Mouse (Mus musculus) frontal cortex, adult 2 months (tissue): ENCODE measurements around the gene Cntn2. TPM values are rescaled to one million over a fixed set of nuclear protein-coding genes. Genes with fewer than 3 reads are reported as not detected.
"Not testable (repeated sequence)": the region's sequence is repeated elsewhere in the genome, so short reads cannot be mapped to it uniquely, and the experiment has no call there.

Experiments
- DNase-seq, 2 experiments: peaks; one replicate each; pipeline ENCODE4 v3.0.0; 2022; ENCODE audit warnings: low spot score in 1 of 2; ENCODE audit errors: extremely low spot score in 1 of 2
- polyA plus RNA-seq: library from polyadenylated mRNA; depleted of rRNA; stranded (reverse); fragments of >200 nt; gene quantifications from 2 replicates; pipeline ENCODE4 v1.2.3, GENCODE M21; 2012

Cntn2 gene
- polyA plus RNA-seq, 1 experiment, result 39.8 TPM

DNA sequence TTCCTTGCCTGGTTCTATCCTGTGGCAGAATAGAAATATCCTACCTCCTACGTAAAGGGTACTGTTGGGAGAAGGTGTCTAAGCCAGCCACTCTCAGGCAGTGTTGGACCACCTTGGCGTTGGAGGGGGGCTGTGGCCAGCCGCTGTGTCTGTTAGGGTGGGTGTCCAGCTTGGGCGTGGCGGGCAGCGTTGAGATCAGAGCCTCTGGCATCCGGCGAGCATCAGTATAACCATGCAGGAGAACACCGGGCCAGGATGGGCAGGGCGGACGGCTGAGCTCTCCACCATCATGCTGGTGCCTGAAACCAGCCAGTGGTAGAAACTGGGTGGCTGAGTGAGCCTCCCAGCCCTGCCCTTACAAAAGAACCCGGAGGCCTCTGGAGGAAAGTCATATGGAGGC is 27.7 kb downstream of the Cntn2 start:
- DNase-seq, result no peak

DNA sequence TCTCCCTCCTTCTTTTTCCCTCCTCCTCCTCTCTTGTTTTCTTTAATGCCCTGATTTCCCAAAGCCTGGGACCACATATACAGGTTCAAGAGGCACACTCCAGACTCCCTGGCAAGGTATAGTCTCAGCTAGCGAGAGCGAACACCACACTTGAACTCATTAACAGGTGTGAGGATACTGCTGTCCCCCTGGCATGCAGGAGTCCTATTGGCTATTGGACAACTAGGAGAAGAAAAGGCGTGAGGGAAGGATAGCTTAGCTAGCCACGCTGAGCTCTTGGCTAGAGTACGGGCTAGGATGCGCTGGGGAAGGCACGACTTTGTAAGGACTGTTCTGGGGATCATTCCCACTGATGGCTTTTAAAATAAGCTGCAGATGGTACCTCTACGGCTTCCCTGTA is 30.9 kb downstream of the Cntn2 start:
- DNase-seq, result no peak

DNA sequence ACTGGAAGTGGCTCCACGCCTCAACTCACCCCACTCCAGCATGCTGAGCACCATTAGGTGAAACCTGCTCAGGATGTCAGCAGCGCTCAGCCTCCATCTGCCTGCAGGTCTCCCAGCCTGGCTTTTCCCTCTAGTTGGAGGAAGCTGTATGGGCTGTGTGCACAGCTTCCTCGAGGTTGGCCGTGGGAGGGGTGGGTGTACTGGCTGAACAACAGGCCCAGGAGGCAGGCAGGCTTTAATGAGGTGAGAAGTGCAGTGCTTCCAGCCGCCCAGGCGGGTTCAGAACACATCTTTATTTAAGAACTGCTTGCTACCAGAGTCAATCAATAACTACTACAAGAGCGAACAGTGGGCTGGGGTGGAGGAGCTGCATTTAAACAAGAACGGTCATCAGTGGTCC is 31.5 kb downstream of the Cntn2 start:
- DNase-seq, result no peak

DNA sequence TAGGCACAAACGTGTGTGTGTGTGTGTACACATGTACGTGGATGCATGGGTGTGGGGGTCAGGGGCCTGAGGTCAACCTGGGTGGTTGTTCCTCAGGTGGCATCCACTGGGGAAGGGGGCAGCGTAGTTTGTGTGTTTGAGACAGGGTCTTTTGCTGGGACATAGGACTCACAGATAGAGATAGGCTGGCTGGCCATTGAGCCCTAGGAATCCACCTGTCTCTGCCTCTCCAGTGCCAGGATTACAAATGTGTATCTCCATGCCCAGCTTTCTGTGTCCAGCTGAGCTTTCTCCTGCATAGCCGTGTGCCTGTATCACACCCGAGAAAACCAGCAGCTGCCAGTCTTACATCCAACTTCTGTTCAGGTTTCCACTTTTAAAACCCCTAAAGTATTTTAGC is 33.3 kb downstream of the Cntn2 start:
- DNase-seq, result no peak

- DNase-seq, result no peak
Observed at GRCm38 (mm10) chr1:132506656-132507055, 36.4 kb downstream of the Cntn2 start.

DNA sequence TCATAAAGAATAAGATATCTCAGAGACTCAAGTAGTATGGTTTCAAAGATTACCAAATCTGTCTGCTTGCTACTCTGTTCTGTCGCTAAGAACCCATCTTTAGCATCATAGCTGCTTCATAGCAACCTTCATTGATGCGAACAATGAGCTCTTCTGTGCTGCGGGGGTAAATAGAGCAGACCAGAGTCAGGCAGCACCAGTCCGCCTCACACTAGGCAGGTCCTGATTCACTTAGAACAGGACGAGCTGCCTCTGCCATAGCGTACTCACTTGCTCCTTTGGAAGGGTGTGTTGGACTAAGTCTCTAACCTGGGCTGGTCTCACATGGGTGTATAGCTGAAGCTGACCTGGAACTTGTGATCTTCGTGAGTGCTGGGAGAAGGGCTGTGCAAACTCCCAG is 37.0 kb downstream of the Cntn2 start, which contains the start of gene Tmem81:
Gene Tmem81 (plus strand): TSS at position 173 of the 400 bp plus-strand sequence.
- no peak for DNase-seq

DNA sequence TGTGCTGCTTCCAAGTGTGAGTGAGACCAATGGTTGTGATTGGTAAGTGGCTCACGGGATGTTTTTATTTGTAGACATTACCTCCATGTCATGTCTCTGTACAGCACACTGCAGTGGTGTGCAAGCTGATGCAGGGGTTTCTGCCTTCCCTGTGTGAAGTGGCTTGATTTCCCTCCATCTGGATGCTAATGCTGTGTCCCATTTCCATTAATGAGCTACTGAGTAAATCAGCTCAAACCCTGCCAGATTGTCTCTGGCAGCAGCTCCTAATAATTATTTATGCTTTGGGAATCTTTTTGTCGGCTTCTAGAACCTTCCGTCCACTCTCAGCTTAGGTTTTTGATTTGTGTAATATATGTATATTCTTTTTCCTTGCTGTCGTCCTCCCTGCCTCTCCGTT is 37.9 kb downstream of the Cntn2 start:
- DNase-seq, result no peak

DNA sequence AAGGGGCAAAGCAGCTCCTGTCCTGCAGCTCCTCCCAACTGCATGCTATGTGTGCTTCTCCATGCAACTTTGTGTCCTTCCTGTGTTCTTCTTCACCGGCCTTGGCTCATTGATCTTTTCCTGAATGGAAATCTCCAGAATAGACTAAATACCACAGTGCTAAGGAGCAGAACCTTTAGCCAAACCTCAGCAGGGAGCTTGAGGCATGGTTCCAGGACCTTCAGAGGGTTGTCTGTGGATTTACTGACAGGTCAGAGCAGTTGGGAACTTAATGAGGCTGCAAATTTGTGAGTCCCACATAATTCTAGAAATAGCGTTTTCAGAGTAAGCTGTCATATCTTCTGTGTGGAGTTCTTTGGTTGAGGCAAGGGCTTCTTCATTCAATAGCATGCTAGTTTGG is 42.5 kb downstream of the Cntn2 start:
- DNase-seq, result no peak

- DNase-seq, result no peak
Observed at GRCm38 (mm10) chr1:132483759-132484158, 59.3 kb downstream of the Cntn2 start.

DNA sequence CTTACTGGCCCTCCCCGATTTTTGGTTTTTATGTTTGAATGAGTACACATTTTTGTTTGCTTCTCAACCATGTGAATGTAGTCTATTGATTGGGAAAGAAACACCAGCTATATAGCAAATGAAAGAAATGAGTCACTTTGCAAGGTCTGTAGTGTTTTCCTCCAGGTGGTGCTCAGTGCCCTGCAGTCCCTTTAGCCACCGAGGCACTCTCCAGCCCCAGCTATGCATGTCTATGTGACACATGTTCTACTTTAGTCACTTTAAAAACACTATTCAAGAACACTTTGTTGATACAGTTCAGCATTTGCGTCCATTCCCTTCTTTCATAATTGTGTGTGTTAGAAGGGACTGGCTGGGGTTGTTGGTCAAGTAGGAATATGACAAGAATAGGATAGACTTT is 59.8 kb downstream of the Cntn2 start:
- no peak for DNase-seq

GRCm38 (mm10) chr1:132481619-132482018 is 61.4 kb downstream of the Cntn2 start:
- no peak for DNase-seq

DNA sequence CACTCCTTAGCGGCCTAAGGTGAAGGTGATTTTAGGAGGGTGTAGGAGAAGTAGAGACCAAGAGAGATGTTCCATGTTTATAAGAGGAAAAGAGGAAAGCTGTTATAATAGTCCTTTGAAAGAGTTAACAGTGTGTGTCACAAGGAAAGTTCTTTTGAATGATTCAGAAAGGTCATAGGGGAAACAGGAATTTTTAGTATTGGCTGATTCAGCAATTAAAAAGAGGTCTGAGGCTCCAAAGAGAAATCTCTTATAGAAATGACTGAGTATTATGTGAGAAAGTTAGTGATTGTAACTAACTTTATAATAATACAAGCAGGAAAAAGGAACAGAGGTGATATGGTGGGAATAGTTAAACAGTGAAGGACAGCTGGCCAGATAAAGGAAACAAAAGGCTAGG is 63.6 kb downstream of the Cntn2 start:
- DNase-seq, result no peak

DNA sequence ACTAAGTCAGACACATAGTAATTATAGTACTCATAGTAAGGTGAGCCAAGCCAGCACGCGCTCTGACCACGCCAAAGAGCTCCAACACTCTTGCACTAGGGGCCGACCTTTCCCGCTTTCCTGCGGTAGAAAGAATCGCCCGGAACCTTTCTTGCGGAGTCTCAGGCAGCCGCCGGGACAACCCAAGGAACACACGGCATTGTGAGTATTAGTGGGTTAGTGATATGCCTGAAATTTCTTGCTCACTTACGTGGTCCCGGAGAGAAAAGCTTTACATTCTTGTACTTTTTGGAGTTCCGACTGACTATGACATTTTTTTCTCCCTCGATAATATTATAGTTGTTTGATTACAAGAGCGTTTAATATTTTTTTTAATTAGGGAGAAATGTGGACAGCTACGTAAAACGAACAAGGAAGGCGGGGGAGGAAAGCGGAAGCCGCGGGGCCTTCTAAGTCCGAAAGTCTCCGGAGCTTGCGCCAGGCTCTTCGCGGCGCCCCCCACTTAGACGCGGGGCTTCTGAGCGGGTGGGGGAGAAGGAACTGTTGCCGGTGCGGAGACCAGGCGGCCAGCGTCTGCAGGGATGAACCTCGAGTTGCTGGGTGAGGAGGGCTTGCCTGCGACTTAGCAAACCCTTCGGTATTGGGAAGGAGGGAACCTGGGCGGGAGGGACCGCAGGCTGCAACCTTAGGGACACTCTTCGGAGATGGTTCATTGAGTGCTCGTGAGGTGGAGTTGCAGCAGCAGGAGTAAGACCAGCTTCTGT is 65.9 kb downstream of the Cntn2 start, which contains the start of gene Rbbp5:
Gene Rbbp5 (plus strand): TSS at position 438 of the 764 bp plus-strand sequence.
- DNase-seq, result peak; percentile 58 to 93

DNA sequence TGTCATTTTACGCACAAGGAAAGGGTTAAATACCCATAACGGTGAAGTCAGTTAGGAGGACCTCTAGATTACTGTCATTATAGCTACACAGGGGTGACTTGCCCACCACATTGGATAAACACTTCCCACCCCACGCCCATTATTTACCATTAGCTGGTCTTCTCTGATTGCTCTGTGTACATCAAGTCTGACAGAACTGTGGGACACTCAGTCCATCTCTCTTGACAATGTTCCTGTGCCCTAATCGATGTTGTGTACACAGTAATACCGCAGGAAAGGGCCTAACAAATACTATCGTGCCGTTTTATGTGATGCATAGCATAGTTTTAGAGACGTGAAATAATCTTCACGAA is 66.5 kb downstream of the Cntn2 start:
- no peak for DNase-seq

GRCm38 (mm10) chr1:132474496-132474895 is 68.6 kb downstream of the Cntn2 start:
- DNase-seq, result no peak

DNA sequence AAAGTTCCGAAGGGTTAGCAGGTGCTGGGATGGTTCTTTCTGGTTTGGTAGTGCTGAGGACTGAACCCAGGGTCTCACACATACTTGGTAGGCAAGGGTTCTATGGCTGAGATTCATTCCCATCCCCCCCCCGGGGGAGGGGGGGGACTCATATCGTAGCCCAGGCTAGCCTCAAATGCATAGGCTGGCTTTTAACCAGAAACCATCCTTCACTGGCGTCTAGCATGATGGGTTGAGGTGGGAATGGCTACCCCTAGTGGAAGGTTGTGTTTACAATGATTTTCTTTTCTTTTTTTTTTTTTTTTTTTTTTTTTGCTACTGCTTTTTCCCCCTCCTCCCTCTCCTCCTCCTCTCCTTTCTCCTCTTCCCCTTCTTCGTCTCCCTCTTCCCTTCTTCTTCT is 70.5 kb downstream of the Cntn2 start:
- DNase-seq, result no peak

GRCm38 (mm10) chr1:132471499-132471898 is 71.6 kb downstream of the Cntn2 start:
- no peak for DNase-seq

GRCm38 (mm10) chr1:132471032-132471431 is 72.0 kb downstream of the Cntn2 start:
- DNase-seq, result no peak

GRCm38 (mm10) chr1:132470031-132470430 is 73.0 kb downstream of the Cntn2 start:
- not testable (repeated sequence) for DNase-seq

- DNase-seq, result no peak
Observed at GRCm38 (mm10) chr1:132469519-132469918, 73.5 kb downstream of the Cntn2 start.

GRCm38 (mm10) chr1:132468926-132469325 is 74.1 kb downstream of the Cntn2 start:
- DNase-seq, result no peak

GRCm38 (mm10) chr1:132464651-132465050 is 78.4 kb downstream of the Cntn2 start:
- DNase-seq, result no peak
